Comparison of ENCODE assay signal across 16 mouse cellular contexts in genomic region chr2:71758591-71759531, GRCm38 (mm10). TPM values are rescaled to one million over a fixed set of nuclear protein-coding genes. Genes with fewer than 3 reads are reported as not detected.
A peak's percentile ranks its signal among the peaks of the same experiment; 100 is the strongest.
DNase-seq lines count a peak whose midpoint lies in the region; ATAC-seq and TF ChIP-seq lines count a peak whose summit lies in the region.
"Had no signal": no experiment of that assay in that cellular context is flagged by ENCODE, and none has a peak within 500 bp of the region (broad histone marks: within the 10 kb centered on the region; RNA-seq: fewer than 3 reads in every experiment).

No protein-coding gene starts in this region.

- no peaks in the 10 kb centered on the region for H3K9me3 ChIP-seq in lung, embryonic 14.5 days (ENCODE audit: low read depth, low read length)
- H3K9me3 ChIP-seq: embryonic facial prominence, embryonic 12.5 days; G1E had no signal

- no peak for TF ChIP-seq CTCF in lung, embryonic 14.5 days (IDR thresholded peaks at IDR 0.05; ENCODE audit: low read depth)

- H3K27me3 ChIP-seq in lung, embryonic 14.5 days (ENCODE audit: insufficient read depth, low read length) = no peaks in the 10 kb centered on the region; the same call in 1 of the 2 replicates
- H3K27me3 ChIP-seq: embryonic facial prominence, embryonic 12.5 days had no signal

- H3K27ac ChIP-seq in lung, embryonic 14.5 days (ENCODE audit: low read depth) = peak overlapping the region; percentile 32; the same call in 1 of the 2 replicates
- H3K27ac ChIP-seq: embryonic facial prominence, embryonic 12.5 days; left cerebral cortex, adult 2 months had no signal

- no peak for ATAC-seq in lung, embryonic 14.5 days (ENCODE audit: insufficient read depth)
- ATAC-seq: hindbrain, embryonic 16.5 days had no signal

- H3K36me3 ChIP-seq in lung, embryonic 14.5 days (ENCODE audit: insufficient read depth) = no peaks in the 10 kb centered on the region
- H3K36me3 ChIP-seq: embryonic facial prominence, embryonic 12.5 days; G1E had no signal

- H3K4me1 ChIP-seq in lung, embryonic 14.5 days (ENCODE audit: insufficient read depth) = peaks cover 13% of the 10 kb centered on the region

- DNase-seq in embryo, embryonic 10.5 days (ENCODE audit: low spot score) = peak; percentile 45
- DNase-seq in embryo, embryonic 11 days = no peak
- DNase-seq in lung, embryonic 14.5 days = peak; percentile 66
- no peak for DNase-seq in lung, postnatal 4 days
- peak; percentile 42 for DNase-seq in CD4-positive, CD25-positive, alpha-beta regulatory T cell, adult 2 months (ENCODE audit: low read depth, low spot score)
- peak; percentile 38 for DNase-seq in forelimb bud, embryonic 11.5 days (ENCODE audit: low read depth, low spot score)
- no peak for DNase-seq in cerebellum, adult 9-11 months
- no peak for DNase-seq in layer of hippocampus, adult 9-11 months
- DNase-seq: cerebellum, adult 2 months; heart, postnatal 10 days; kidney, postnatal 36 days; right cerebral cortex, postnatal 4 days had no signal

- WGBS in lung, embryonic 14.5 days = 21% methylated on average over 19 of the region's 19 CpGs

- no peak overlapping the region for H3K9ac ChIP-seq in lung, embryonic 14.5 days
- H3K9ac ChIP-seq: embryonic facial prominence, embryonic 12.5 days had no signal

- H3K4me3 ChIP-seq in lung, embryonic 14.5 days (ENCODE audit: low read depth, low read length) = no peak overlapping the region
- H3K4me3 ChIP-seq: embryonic facial prominence, embryonic 12.5 days; left cerebral cortex, adult 2 months had no signal

- H3K4me2 ChIP-seq in lung, embryonic 14.5 days = peak overlapping the region; percentile 48
- H3K4me2 ChIP-seq: embryonic facial prominence, embryonic 12.5 days had no signal

RNA-seq across cellular contexts. Expression of gene Itga6, which starts 13.4 kb away (rescaled TPM):
- polyA plus RNA-seq in lung, embryonic 14.5 days (2014; fragmentation: Nextera tagmentation; extraction: Ambion mirVana) = 97.3 and 97.5 TPM in 2 replicates

Comparison
In these comparisons a context has a peak if more than half of its experiments do, and no peak if none do; other contexts are left out.
1. DNase-seq: peak in embryo, embryonic 10.5 days (single experiment), lung, embryonic 14.5 days (single experiment), CD4-positive, CD25-positive, alpha-beta regulatory T cell, adult 2 months (single experiment) and forelimb bud, embryonic 11.5 days (single experiment); none in embryo, embryonic 11 days (single experiment), lung, postnatal 4 days (0 of 2), cerebellum, adult 9-11 months (single experiment) and layer of hippocampus, adult 9-11 months (single experiment).